Mouse (Mus musculus) midbrain, embryonic 10.5 days (tissue): ENCODE measurements around the gene Gm4869. TPM values are rescaled to one million over a fixed set of nuclear protein-coding genes. Genes with fewer than 3 reads are reported as not detected.

ENCODE experiments used
- DNase-seq: peaks from one replicate; pipeline ENCODE4 v3.0.0-alpha.2; 2017; ENCODE audit warnings: low spot score
- H3K27ac ChIP-seq: fragments of 300-500 bp; sonication (generic); replicated peaks from 2 replicates; pipeline ENCODE4 v1.5.1; 2016; ENCODE audit warnings: mild to moderate bottlenecking
- H3K27me3 ChIP-seq: fragments of 300-500 bp; sonication (generic); 2 replicates; pipeline ENCODE4 v1.6.1; 2016; ENCODE audit warnings: low read depth, mild to moderate bottlenecking; ENCODE audit not compliant: poor library complexity, severe bottlenecking
- H3K36me3 ChIP-seq: fragments of 300-500 bp; sonication (generic); 2 replicates; pipeline ENCODE4 v1.6.1; 2016; ENCODE audit warnings: mild to moderate bottlenecking, moderate library complexity
- H3K4me1 ChIP-seq: fragments of 300-500 bp; sonication (generic); 2 replicates; pipeline ENCODE4 v1.6.1; 2016
- H3K4me3 ChIP-seq: fragments of 300-500 bp; sonication (generic); 2 replicates; pipeline ENCODE4 v1.5.1; 2016; ENCODE audit warnings: mild to moderate bottlenecking, moderate library complexity
- H3K9me3 ChIP-seq: fragments of 300-500 bp; sonication (generic); replicated peaks from 2 replicates; pipeline ENCODE4 v1.6.1; 2016; ENCODE audit warnings: mild to moderate bottlenecking
- WGBS: fragments of 180-500 bp; shearing (Covaris S2); methylation state at CpG from one replicate; pipeline ENCODE4 v1.1.7; 2016; 5-methylcytosine and 5-hydroxymethylcytosine counted together
- polyA plus RNA-seq: library from polyadenylated mRNA; unstranded; fragments of >200 nt; fragmentation: Nextera tagmentation; extraction: Ambion mirVana; gene quantifications from 2 replicates; pipeline ENCODE4 v1.2.1, GENCODE M21; 2016

The Gm4869 gene
- not detected in 2 replicates for polyA plus RNA-seq

- WGBS: 84% methylated on average over 5 of the region's 5 CpGs
- DNase-seq: no peak
Observed at GRCm38 (mm10) chr5:140445345-140445744, at the start of gene Gm4869. Gene Gm4869 (plus strand): TSS chr5:140445645.

DNA sequence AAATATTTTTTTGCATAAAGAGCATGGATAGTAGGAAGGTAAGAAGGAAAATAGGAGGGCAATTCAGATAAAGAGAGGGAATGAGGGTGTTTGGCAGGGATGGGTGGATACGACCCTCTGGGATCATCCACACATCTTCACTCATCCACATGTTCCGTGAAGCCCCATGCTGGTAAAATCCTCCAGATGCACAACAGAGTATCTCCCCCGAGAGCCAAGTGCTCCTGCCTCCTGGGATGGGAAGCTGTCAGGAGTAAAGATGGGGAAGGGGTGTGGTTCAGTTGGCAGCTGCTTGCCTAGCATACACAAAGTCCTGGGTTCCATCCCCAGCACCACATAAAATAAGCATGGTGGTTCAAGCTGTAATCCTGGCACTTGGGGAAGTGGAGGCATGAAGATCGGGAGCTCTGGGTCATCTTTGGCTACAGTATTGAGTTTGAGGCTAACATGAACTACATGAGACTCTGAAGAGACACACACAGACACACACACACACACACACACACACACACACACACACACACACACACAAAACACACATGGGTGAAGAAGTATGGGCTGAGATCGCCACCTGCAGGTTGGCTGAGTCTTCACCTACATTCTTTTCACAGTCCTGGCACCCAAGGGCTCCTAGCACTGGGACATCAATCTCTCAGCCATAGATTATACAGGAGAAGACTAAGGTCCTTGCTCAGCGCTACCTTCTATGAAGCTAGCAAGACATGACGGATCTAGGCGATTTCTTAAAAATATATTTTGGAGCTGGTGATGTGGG lies 49.1 kb upstream of the Gm4869 start:
- Histone ChIP-seq H3K27ac (no peak overlapping the region), H3K27me3 (no peaks in the 10 kb centered on the region), H3K4me3 (no peak overlapping the region), H3K9me3 (no peaks in the 10 kb centered on the region), H3K4me1 (no peaks in the 10 kb centered on the region), H3K36me3 (no peaks in the 10 kb centered on the region)
- 69% methylated on average over 8 of the region's 8 CpGs for WGBS
- no peak for DNase-seq

More at GRCm38 (mm10) chr5:140445345-140445744, at the start of gene Gm4869:
- Histone ChIP-seq H3K27me3 (no peaks in the 10 kb centered on the region), H3K9me3 (no peaks in the 10 kb centered on the region), H3K4me1 (no peaks in the 10 kb centered on the region), H3K4me3 (no peak within 1 kb of the TSS), H3K36me3 (peaks cover 62% of the 10 kb centered on the region), H3K27ac (no peak within 1 kb of the TSS)

GRCm38 (mm10) chr5:140402640-140403270 lies 42.7 kb upstream of the Gm4869 start:
- DNase-seq: no peak
- WGBS: 92% methylated on average over 4 of the region's 4 CpGs
- H3K27ac ChIP-seq: no peak overlapping the region
- no peak overlapping the region for H3K4me3 ChIP-seq
- H3K36me3 ChIP-seq: no peaks in the 10 kb centered on the region
- no peaks in the 10 kb centered on the region for H3K27me3 ChIP-seq
- no peaks in the 10 kb centered on the region for H3K4me1 ChIP-seq
- H3K9me3 ChIP-seq: no peaks in the 10 kb centered on the region

DNA sequence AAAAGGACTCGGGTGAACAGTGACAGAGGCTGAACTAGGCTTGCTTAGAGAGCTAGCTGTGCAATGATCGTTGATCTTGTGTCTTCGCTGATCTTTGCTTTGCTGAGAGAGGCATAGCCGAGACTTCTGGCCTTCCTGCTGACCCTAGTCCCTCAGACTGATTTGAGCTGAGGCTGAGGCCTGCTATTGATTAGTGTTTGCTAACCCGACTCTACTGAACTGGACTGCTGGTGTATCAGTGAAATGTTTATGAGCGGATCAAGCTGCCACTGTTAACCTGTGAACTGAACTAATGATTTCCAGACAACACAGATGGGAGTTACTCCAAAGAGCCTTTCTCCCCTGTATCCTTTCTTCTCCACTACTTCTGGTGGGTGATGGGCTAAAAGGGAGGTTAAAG lies 40.3 kb upstream of the Gm4869 start:
- WGBS: 85% methylated on average over 6 of the region's 6 CpGs
- Histone ChIP-seq H3K27me3 (no peaks in the 10 kb centered on the region), H3K4me3 (no peak overlapping the region), H3K27ac (no peak overlapping the region), H3K4me1 (no peaks in the 10 kb centered on the region), H3K9me3 (no peaks in the 10 kb centered on the region), H3K36me3 (no peaks in the 10 kb centered on the region)
- DNase-seq: no peak

DNA sequence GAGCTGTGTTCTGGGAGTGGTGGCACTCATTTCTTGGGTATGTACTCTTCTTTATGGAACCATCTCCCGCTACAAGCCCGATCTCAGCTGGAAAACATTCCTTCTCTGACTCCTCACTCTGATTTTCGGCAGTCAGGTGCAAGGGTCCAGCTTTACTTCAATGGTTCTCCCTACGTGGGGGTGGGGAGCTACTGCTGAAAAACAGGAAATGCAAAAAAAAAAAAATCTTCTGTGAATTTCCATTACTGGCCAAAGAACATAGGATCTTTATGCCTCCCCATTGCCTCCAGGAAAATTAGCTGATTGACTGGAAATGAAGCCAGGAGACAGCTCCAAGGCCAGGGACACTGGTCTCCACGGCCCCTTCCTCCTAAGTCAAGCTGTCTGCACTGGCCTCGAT lies 38.8 kb upstream of the Gm4869 start:
- Histone ChIP-seq H3K27me3 (no peaks in the 10 kb centered on the region), H3K27ac (no peak overlapping the region), H3K4me3 (no peak overlapping the region), H3K4me1 (no peaks in the 10 kb centered on the region), H3K9me3 (no peaks in the 10 kb centered on the region), H3K36me3 (no peaks in the 10 kb centered on the region)
- WGBS: 83% methylated on average over 6 of the region's 6 CpGs
- DNase-seq: no peak

- no peaks in the 10 kb centered on the region for H3K36me3 ChIP-seq
- H3K4me1 ChIP-seq: no peaks in the 10 kb centered on the region
- no peak for DNase-seq
- no peak overlapping the region for H3K27ac ChIP-seq
- H3K4me3 ChIP-seq: no peak overlapping the region
- H3K27me3 ChIP-seq: no peaks in the 10 kb centered on the region
- no peaks in the 10 kb centered on the region for H3K9me3 ChIP-seq
Observed at GRCm38 (mm10) chr5:140408801-140409200, 36.6 kb upstream of the Gm4869 start.

DNA sequence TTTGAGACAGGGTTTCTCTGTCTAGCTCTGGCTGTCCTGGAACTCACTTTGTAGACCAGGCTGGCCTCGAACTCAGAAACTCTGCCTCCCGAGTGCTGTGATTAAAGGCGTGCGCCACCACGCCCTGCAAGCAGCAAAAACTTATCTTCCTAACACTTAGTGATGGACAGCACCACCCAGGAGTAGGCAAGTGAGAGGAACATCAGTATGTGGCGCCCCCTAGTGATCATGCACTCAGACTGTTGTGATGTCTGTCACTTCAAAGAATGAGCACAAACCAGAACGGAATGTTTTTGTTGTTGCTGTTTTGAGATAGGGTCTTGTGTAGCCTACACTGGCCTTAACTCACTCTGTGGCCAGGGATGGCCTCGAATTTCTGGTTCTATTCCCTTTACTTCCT lies 34.1 kb upstream of the Gm4869 start:
- no peaks in the 10 kb centered on the region for H3K9me3 ChIP-seq
- H3K36me3 ChIP-seq: no peaks in the 10 kb centered on the region
- H3K27me3 ChIP-seq: no peaks in the 10 kb centered on the region
- no peaks in the 10 kb centered on the region for H3K4me1 ChIP-seq
- no peak overlapping the region for H3K4me3 ChIP-seq
- peak; percentile 45 for DNase-seq
- H3K27ac ChIP-seq: no peak overlapping the region
- WGBS: 38% methylated on average over 8 of the region's 8 CpGs

- DNase-seq: no peak
- Histone ChIP-seq H3K27me3 (no peaks in the 10 kb centered on the region), H3K4me3 (no peak overlapping the region), H3K9me3 (no peaks in the 10 kb centered on the region), H3K27ac (no peak overlapping the region), H3K36me3 (no peaks in the 10 kb centered on the region), H3K4me1 (peaks cover 6% of the 10 kb centered on the region; the same call in 1 of the 2 replicates)
- WGBS: 74% methylated on average over 4 of the region's 4 CpGs
Observed at GRCm38 (mm10) chr5:140414647-140415046, 30.8 kb upstream of the Gm4869 start.

DNA sequence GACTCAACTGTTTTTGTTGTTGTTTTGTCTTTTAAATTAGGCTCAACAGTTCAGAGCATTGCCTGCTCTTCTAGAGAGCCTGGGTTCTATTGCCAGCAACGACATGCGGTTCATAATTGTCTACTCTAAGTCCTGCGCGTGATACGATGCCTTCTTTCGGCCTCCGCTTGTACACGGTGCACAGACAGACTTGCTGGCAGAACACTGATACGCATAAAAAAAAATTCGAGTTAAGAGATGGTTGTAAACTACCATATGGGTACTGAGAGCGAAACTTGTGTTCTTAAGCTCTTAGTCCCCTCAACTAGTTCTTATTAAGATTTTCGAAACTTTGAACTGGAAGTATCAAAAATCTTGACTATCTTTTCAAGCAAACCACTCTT lies 27.3 kb upstream of the Gm4869 start:
- no peak for DNase-seq
- 5% methylated on average over 12 of the region's 12 CpGs for WGBS
- Histone ChIP-seq H3K27ac (peak overlapping the region; percentile 97), H3K27me3 (no peaks in the 10 kb centered on the region), H3K4me1 (peaks cover 30% of the 10 kb centered on the region), H3K36me3 (peaks cover 23% of the 10 kb centered on the region), H3K9me3 (no peaks in the 10 kb centered on the region), H3K4me3 (peak overlapping the region; percentile 77)

DNA sequence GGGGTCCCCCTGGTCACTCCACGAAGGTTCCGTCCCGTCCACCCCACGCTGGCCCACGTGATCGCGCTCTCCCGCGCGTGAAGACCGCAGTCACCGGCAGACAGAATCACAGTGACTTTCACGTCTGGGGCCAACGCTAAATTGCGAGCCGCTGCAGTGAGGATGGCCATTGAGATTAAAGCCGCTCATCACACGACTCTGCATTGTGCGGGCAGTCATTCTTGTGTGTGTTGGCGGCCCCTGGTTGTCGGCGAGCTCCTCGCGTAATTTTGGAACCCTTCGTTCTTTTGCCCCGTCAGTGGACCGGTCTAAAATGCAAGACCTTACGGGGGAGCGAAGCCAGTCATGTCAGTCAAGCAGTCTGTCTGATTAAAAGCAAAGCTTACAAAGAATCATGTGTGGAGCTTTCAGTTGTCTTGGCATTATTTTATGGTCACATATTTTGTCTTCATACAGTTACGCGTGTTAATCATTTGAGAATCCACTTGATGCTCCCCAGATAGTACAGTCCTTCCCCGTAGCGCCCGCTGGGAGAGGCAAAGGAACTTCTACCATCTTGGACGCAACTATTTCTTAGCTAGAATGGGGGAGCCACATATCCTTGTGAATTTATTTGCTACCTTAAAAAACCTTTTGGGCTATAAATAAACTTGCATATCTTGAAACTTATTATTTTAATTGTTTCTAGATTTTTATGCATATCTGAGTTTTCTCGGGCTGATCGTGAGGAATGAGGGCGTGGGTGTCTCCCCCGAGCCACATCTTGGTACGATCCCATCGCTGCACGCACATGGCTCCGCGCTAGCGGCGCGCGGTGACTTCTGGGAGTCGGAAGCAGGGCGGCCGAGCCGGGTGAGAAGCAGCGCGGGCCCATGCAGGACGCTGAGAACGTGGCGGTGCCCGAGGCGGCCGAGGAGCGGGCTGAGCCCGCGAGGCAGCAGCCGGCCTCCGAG lies 26.7 kb upstream of the Gm4869 start, which contains the start of gene Eif3b:
Eif3b (plus strand) TSS at position 840 of the 953 bp plus-strand sequence.
- Histone ChIP-seq H3K4me3 (peak within 1 kb of the TSS; percentile 77), H3K36me3 (peaks cover 30% of the 10 kb centered on the region), H3K4me1 (peaks cover 30% of the 10 kb centered on the region), H3K27ac (peak within 1 kb of the TSS; percentile 97), H3K9me3 (no peaks in the 10 kb centered on the region), H3K27me3 (no peaks in the 10 kb centered on the region)
- under 1% methylated on average over 65 of the region's 65 CpGs for WGBS
- peak; percentile 91 for DNase-seq

GRCm38 (mm10) chr5:140419442-140420080 lies 25.9 kb upstream of the Gm4869 start:
- peak overlapping the region; percentile 97 for H3K27ac ChIP-seq
- H3K36me3 ChIP-seq: peaks cover 38% of the 10 kb centered on the region

DNA sequence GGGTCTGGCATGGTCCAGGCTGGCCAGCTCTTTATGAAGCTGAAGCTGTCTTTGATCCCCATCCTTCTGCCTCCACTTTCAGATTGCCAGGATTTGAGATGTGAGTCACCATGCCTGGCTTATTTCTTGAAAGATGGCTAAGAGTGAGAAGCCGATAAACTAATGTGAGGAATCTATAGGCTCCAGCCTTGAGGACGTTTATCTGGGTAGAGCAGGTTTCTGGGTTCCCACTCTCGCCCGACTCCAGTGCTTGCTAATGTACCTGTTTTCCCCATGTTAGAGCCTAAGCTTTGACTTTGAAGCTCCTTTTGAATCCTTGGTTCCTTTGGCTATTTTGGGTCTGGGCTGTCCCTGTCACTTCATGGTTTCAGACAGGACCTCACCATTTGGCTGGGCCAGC lies 24.8 kb upstream of the Gm4869 start:
- peak overlapping the region; percentile 77 for H3K4me3 ChIP-seq
- no peak overlapping the region for H3K27ac ChIP-seq

More at GRCm38 (mm10) chr5:140419442-140420080, 25.9 kb upstream of the Gm4869 start:
- no peaks in the 10 kb centered on the region for H3K9me3 ChIP-seq
- no peaks in the 10 kb centered on the region for H3K27me3 ChIP-seq
- under 1% methylated on average over 62 of the region's 62 CpGs for WGBS
- no peak for DNase-seq
- H3K4me3 ChIP-seq: peak overlapping the region; percentile 77
- peaks cover 30% of the 10 kb centered on the region for H3K4me1 ChIP-seq

More for the DNA sequence above, 24.8 kb upstream of the Gm4869 start:
- Histone ChIP-seq H3K36me3 (peaks cover 49% of the 10 kb centered on the region), H3K27me3 (no peaks in the 10 kb centered on the region), H3K9me3 (no peaks in the 10 kb centered on the region), H3K4me1 (peaks cover 30% of the 10 kb centered on the region)
- no peak for DNase-seq
- WGBS: 72% methylated on average over 4 of the region's 4 CpGs
